Mouse (Mus musculus): ENCODE measurements around the gene Rpl13a. TPM values are rescaled to one million over a fixed set of nuclear protein-coding genes. Genes with fewer than 3 reads are reported as not detected.

The Rpl13a gene
- total RNA-seq, 4 experiments from 2014 or later: 580 to 769 (median 686) TPM

GRCm38 (mm10) chr7:45091001-45091990 is 37.3 kb downstream of the Rpl13a start:
- no peak for DNase-seq (ENCODE audit: low spot score)

- DNase-seq (ENCODE audit: low spot score): no peak
Observed at GRCm38 (mm10) chr7:45090251-45090977, 38.1 kb downstream of the Rpl13a start.

GRCm38 (mm10) chr7:45088597-45088996 is 40.0 kb downstream of the Rpl13a start:
- DNase-seq (ENCODE audit: low spot score): no peak

GRCm38 (mm10) chr7:45086084-45086483 is 42.5 kb downstream of the Rpl13a start:
- no peak for DNase-seq (ENCODE audit: low spot score)

GRCm38 (mm10) chr7:45083300-45083890 is 45.2 kb downstream of the Rpl13a start:
- no peak for DNase-seq (ENCODE audit: low spot score)

- peak; percentile 80 for DNase-seq (ENCODE audit: low spot score)
Observed at GRCm38 (mm10) chr7:45082401-45083299, 45.9 kb downstream of the Rpl13a start.

GRCm38 (mm10) chr7:45081016-45081415 is 47.5 kb downstream of the Rpl13a start:
- DNase-seq (ENCODE audit: low spot score): no peak

GRCm38 (mm10) chr7:45079856-45080255 is 48.7 kb downstream of the Rpl13a start:
- peak; percentile 94 for DNase-seq (ENCODE audit: low spot score)

GRCm38 (mm10) chr7:45078513-45078912 is 50.0 kb downstream of the Rpl13a start:
- peak; percentile 80 for DNase-seq (ENCODE audit: low spot score)

- DNase-seq (ENCODE audit: low spot score): no peak
Observed at GRCm38 (mm10) chr7:45077829-45078228, 50.7 kb downstream of the Rpl13a start.

GRCm38 (mm10) chr7:45077322-45077721 is 51.2 kb downstream of the Rpl13a start:
- DNase-seq (ENCODE audit: low spot score): no peak

GRCm38 (mm10) chr7:45076501-45076900 is 52.1 kb downstream of the Rpl13a start:
- DNase-seq (ENCODE audit: low spot score): no peak

Small RNAs within 50 kb of the gene (microRNA-seq; reads per million reads assigned to microRNA genes)
- 2,138 reads per million, percentile 88 among the genes with 10 or more reads in this experiment for gene Mir150
- 7.3 reads per million, percentile 19 among the genes with 10 or more reads in this experiment for gene Mir5121
- gene Mir7055: not detected

Other genes with a start within 250 kb of the Rpl13a start
- 10 to 100 TPM; 79.8 to 88.1 (median 85.0) TPM for gene Med25, start 236.0 kb downstream of the Rpl13a start, total RNA-seq (2022)
- 10 to 100 TPM; 14.9 to 18.5 (median 17.4) TPM for gene Fuz, start 232.7 kb downstream of the Rpl13a start, total RNA-seq (2022)
- gene Ap2a1, start 199.3 kb downstream of the Rpl13a start, total RNA-seq (2022): 10 to 100 TPM; 61.0 to 74.9 (median 67.2) TPM
- gene Tsks, start 185.6 kb downstream of the Rpl13a start, total RNA-seq (2022): not detected
- gene Cpt1c, start 153.9 kb downstream of the Rpl13a start, total RNA-seq (2022): 1 to 10 TPM; 1.4 to 2.7 (median 1.8) TPM
- gene Prmt1, start 142.2 kb downstream of the Rpl13a start, total RNA-seq (2022): 100 to 1,000 TPM in 2 of 4 experiments, 10 to 100 TPM in 2; 88.3 to 107 (median 102) TPM
- 10 to 100 TPM; 23.2 to 31.9 (median 27.0) TPM for gene Irf3, start 131.1 kb downstream of the Rpl13a start, total RNA-seq (2022)
- gene Bcl2l12, start 130.0 kb downstream of the Rpl13a start, total RNA-seq (2022): 10 to 100 TPM in 3 of 4 experiments, 1 to 10 TPM in 1; 8.6 to 13.5 (median 11.0) TPM
- gene Scaf1, start 112.4 kb downstream of the Rpl13a start, total RNA-seq (2022): 10 to 100 TPM; 46.8 to 56.2 (median 49.7) TPM
- 10 to 100 TPM; 40.2 to 49.8 (median 44.1) TPM for gene Rras, start 110.8 kb downstream of the Rpl13a start, total RNA-seq (2022)
- gene Prr12, start 75.9 kb downstream of the Rpl13a start, total RNA-seq (2022): 10 to 100 TPM; 22.4 to 26.3 (median 24.9) TPM
- 10 to 100 TPM; 30.6 to 33.8 (median 32.7) TPM for gene Nosip, start 66.3 kb downstream of the Rpl13a start, total RNA-seq (2022)
- gene Prrg2, start 66.1 kb downstream of the Rpl13a start, total RNA-seq (2022): 1 to 10 TPM; 5.6 to 7.8 (median 6.7) TPM
- gene Rcn3, start 36.5 kb downstream of the Rpl13a start, total RNA-seq (2022): 10 to 100 TPM; 17.8 to 27.4 (median 21.4) TPM
- 10 to 100 TPM; 65.6 to 77.1 (median 67.5) TPM for gene Fcgrt, start 24.9 kb downstream of the Rpl13a start, total RNA-seq (2022)
- gene Rps11, start 4.3 kb downstream of the Rpl13a start, total RNA-seq (2022): 100 to 1,000 TPM; 572 to 626 (median 604) TPM
- 1 to 10 TPM in 1 of 4 experiments, not detected in 3; 1.7 TPM for gene Gm45713, start 7.5 kb upstream of the Rpl13a start, total RNA-seq (2022)
- gene Flt3l, start 7.7 kb upstream of the Rpl13a start, total RNA-seq (2022): 1 to 10 TPM; 6.1 to 7.9 (median 6.5) TPM
- gene Pih1d1, start 25.5 kb upstream of the Rpl13a start, total RNA-seq (2022): 10 to 100 TPM; 40.4 to 50.5 (median 48.0) TPM
- 10 to 100 TPM; 24.9 to 36.9 (median 29.2) TPM for gene Aldh16a1, start 25.8 kb upstream of the Rpl13a start, total RNA-seq (2022)
- 10 to 100 TPM; 32.0 to 50.7 (median 41.1) TPM for gene Slc17a7, start 35.2 kb upstream of the Rpl13a start, total RNA-seq (2022)
- gene Gfy, start 50.8 kb upstream of the Rpl13a start, total RNA-seq (2022): not detected
- not detected for gene Pth2, start 52.2 kb upstream of the Rpl13a start, total RNA-seq (2022)
- not detected for gene Ccdc155, start 76.1 kb upstream of the Rpl13a start, total RNA-seq (2022)
- gene Dkkl1, start 83.4 kb upstream of the Rpl13a start, total RNA-seq (2022): not detected
- gene Tead2, start 87.0 kb upstream of the Rpl13a start, total RNA-seq (2022): 10 to 100 TPM in 1 of 4 experiments, 1 to 10 TPM in 3; 6.2 to 10.4 (median 8.0) TPM
- 1 to 10 TPM; 2.1 to 5.8 (median 3.0) TPM for gene Cd37, start 110.4 kb upstream of the Rpl13a start, total RNA-seq (2022)
- not detected for gene Slc6a16, start 112.3 kb upstream of the Rpl13a start, total RNA-seq (2022)
- not detected for gene Slc6a21, start 148.8 kb upstream of the Rpl13a start, total RNA-seq (2022)
- gene Trpm4, start 205.0 kb upstream of the Rpl13a start, total RNA-seq (2022): 10 to 100 TPM; 23.8 to 36.3 (median 25.4) TPM
- gene Hrc, start 206.5 kb upstream of the Rpl13a start, total RNA-seq (2022): 1,000 to 10,000 TPM; 1,032 to 1,216 (median 1,081) TPM
- under 1 TPM; 0.11 to 0.33 (median 0.20) TPM for gene Ppfia3, start 238.3 kb upstream of the Rpl13a start, total RNA-seq (2022)
- gene Lin7b, start 241.8 kb upstream of the Rpl13a start, total RNA-seq (2022): 1 to 10 TPM; 1.0 to 1.5 (median 1.3) TPM

Data from heart, adult 8-10 months (tissue).